Mouse (Mus musculus) bone marrow, adult 2 months (tissue): ENCODE results near the gene Senp1. TPM values are rescaled to one million over a fixed set of nuclear protein-coding genes. Genes with fewer than 3 reads are reported as not detected.

Source experiments
- H3K27ac ChIP-seq: fragments of 200-500 bp; 2 replicates; pipeline ENCODE4 v1.5.1; 2012; ENCODE audit warnings: low read depth, mild to moderate bottlenecking, control low read depth, inconsistent platforms, low read length; ENCODE audit not compliant: control insufficient read depth, poor library complexity, insufficient read depth
- H3K4me1 ChIP-seq: fragments of 200-500 bp; 2 replicates; pipeline ENCODE4 v1.6.1; 2011; ENCODE audit warnings: low read length; ENCODE audit not compliant: control insufficient read depth, insufficient read depth
- H3K4me3 ChIP-seq: fragments of 200-500 bp; replicated peaks from 2 replicates; pipeline ENCODE3; 2011; ENCODE audit warnings: mild to moderate bottlenecking, low read depth, low read length, control low read depth; ENCODE audit not compliant: control insufficient read depth
- CTCF ChIP-seq: fragments of 200-500 bp; IDR thresholded peaks from 2 replicates; pipeline ENCODE4 v1.5.1; 2011; ENCODE audit warnings: low read length, control low read depth; ENCODE audit not compliant: control insufficient read depth, insufficient read depth
- POLR2A ChIP-seq: fragments of 200-500 bp; IDR thresholded peaks from 2 replicates; pipeline ENCODE4 v1.6.1; 2011; ENCODE audit warnings: low read depth, mild to moderate bottlenecking, control low read depth, low read length, borderline replicate concordance; ENCODE audit not compliant: control insufficient read depth
- WGBS: fragments of 180-500 bp; shearing (Covaris S2); methylation state at CpG from one replicate; pipeline ENCODE4 v1.1.7; 2018; 5-methylcytosine and 5-hydroxymethylcytosine counted together
- polyA plus RNA-seq: library from polyadenylated mRNA; stranded (reverse); fragments of >200 nt; gene quantifications from 2 replicates; pipeline ENCODE4 v1.2.4, GENCODE M21; 2011; ENCODE audit warnings: low replicate concordance; ENCODE audit not compliant: missing spikeins, insufficient read depth, insufficient read length

The Senp1 gene
- polyA plus RNA-seq, 1 experiment, result 23.1 TPM

- no peak for TF ChIP-seq CTCF
- no peaks in the 10 kb centered on the region for H3K4me1 ChIP-seq
- WGBS, result 91% methylated on average over 15 of the region's 15 CpGs
- no peak overlapping the region for H3K4me3 ChIP-seq
- H3K27ac ChIP-seq, result no peak overlapping the region
Observed at GRCm38 (mm10) chr15:98131942-98132655, 38.6 kb upstream of the Senp1 start.

- 89% methylated on average over 7 of the region's 7 CpGs for WGBS
- no peaks in the 10 kb centered on the region for H3K4me1 ChIP-seq
- H3K4me3 ChIP-seq, result no peak overlapping the region
- no peak for TF ChIP-seq POLR2A
- TF ChIP-seq CTCF, result no peak
- no peak overlapping the region for H3K27ac ChIP-seq
Observed at GRCm38 (mm10) chr15:98131451-98131850, 37.9 kb upstream of the Senp1 start.

GRCm38 (mm10) chr15:98131001-98131400, 37.5 kb upstream of the Senp1 start:
- H3K27ac ChIP-seq, result no peak overlapping the region
- no peaks in the 10 kb centered on the region for H3K4me1 ChIP-seq
- WGBS, result 97% methylated on average over 4 of the region's 4 CpGs
- no peak overlapping the region for H3K4me3 ChIP-seq
- TF ChIP-seq CTCF, result no peak
- no peak for TF ChIP-seq POLR2A

GRCm38 (mm10) chr15:98120831-98121230, 27.3 kb upstream of the Senp1 start:
- TF ChIP-seq POLR2A (no peak), CTCF (no peak)
- H3K4me1 ChIP-seq, result no peaks in the 10 kb centered on the region
- H3K27ac ChIP-seq, result no peak overlapping the region
- no peak overlapping the region for H3K4me3 ChIP-seq
- 92% methylated on average over 20 of the region's 20 CpGs for WGBS

GRCm38 (mm10) chr15:98119363-98119762, 25.8 kb upstream of the Senp1 start:
- H3K27ac ChIP-seq, result no peak overlapping the region
- H3K4me1 ChIP-seq, result no peaks in the 10 kb centered on the region
- TF ChIP-seq CTCF (no peak), POLR2A (no peak)
- WGBS, result 94% methylated on average over 12 of the region's 12 CpGs
- no peak overlapping the region for H3K4me3 ChIP-seq

GRCm38 (mm10) chr15:98116287-98116686, 22.7 kb upstream of the Senp1 start:
- Histone ChIP-seq H3K27ac (no peak overlapping the region), H3K4me1 (no peaks in the 10 kb centered on the region; the same call in 1 of the 2 replicates), H3K4me3 (no peak overlapping the region)
- TF ChIP-seq CTCF, result no peak
- no peak for TF ChIP-seq POLR2A
- WGBS, result 59% methylated on average over 5 of the region's 5 CpGs

GRCm38 (mm10) chr15:98115779-98116163, 22.2 kb upstream of the Senp1 start:
- 78% methylated on average over 9 of the region's 9 CpGs for WGBS
- Histone ChIP-seq H3K4me3 (no peak overlapping the region), H3K4me1 (no peaks in the 10 kb centered on the region; the same call in 1 of the 2 replicates), H3K27ac (no peak overlapping the region)
- TF ChIP-seq CTCF, result no peak
- TF ChIP-seq POLR2A, result no peak

- TF ChIP-seq POLR2A (no peak), CTCF (no peak)
- no peaks in the 10 kb centered on the region; the same call in 1 of the 2 replicates for H3K4me1 ChIP-seq
- 89% methylated on average over 10 of the region's 10 CpGs for WGBS
- H3K4me3 ChIP-seq, result no peak overlapping the region
- no peak overlapping the region for H3K27ac ChIP-seq
Observed at GRCm38 (mm10) chr15:98114852-98115778, 21.6 kb upstream of the Senp1 start.
